Mouse (Mus musculus) lung, postnatal 0 days (tissue): ENCODE results near the gene 1700037H04Rik.

Experiments
- CTCF ChIP-seq: IDR thresholded peaks from 2 replicates; pipeline ENCODE4 v1.5.1; 2016; ENCODE audit warnings: antibody characterized with exemption, mild to moderate bottlenecking
- EP300 ChIP-seq: IDR thresholded peaks from 2 replicates; pipeline ENCODE4 v1.6.1; 2016; ENCODE audit warnings: antibody characterized with exemption, mild to moderate bottlenecking, control low read depth

DNA sequence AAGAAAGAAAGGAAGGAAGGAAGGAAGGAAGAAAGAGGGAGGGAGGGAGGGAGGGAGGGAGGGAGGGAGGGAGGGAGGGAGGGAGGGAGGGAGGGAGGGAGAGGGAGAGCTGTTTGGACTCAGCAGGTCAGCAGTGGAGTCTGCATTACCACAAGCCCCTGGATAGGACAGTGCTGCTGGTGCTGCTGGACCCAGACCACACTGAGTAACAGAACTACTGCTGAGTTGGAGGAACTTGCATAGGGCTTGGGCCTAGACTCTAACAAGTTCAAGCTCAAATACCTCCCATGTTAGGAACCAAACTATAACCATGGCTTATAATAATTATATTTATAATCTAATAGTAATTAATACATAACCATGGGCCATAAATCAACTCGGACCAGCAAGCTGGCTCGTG is 29.0 kb downstream of the 1700037H04Rik start:
- no peak for TF ChIP-seq CTCF
- TF ChIP-seq EP300, result no peak
